Mouse (Mus musculus) liver, adult 2 months (tissue): ENCODE measurements around the gene Pgs1.

Experiments used
- CTCF ChIP-seq: fragments of 200-500 bp; IDR thresholded peaks from 2 replicates; pipeline ENCODE4 v1.5.1; 2011; ENCODE audit warnings: low read depth, low read length, control low read depth
- POLR2A ChIP-seq: fragments of 200-500 bp; IDR thresholded peaks from 2 replicates; pipeline ENCODE4 v1.6.1; 2011; ENCODE audit warnings: low read length, control low read depth; ENCODE audit not compliant: insufficient read depth; ENCODE audit errors: extremely low read depth

GRCm38 (mm10) chr11:118068812-118069332 lies 82.8 kb downstream of the Pgs1 start:
- TF ChIP-seq CTCF = no peak
- TF ChIP-seq POLR2A = no peak
